Mouse (Mus musculus) thymus, adult 2 months (tissue): Measurements from ENCODE around the gene Pycr1. TPM values are rescaled to one million over a fixed set of nuclear protein-coding genes. Genes with fewer than 3 reads are reported as not detected.
"Not testable (repeated sequence)": the region's sequence is repeated elsewhere in the genome, so short reads cannot be mapped to it uniquely, and the experiment has no call there.

ENCODE experiments used
- DNase-seq: peaks from one replicate; pipeline ENCODE4 v3.0.0; 2021
- H3K27ac ChIP-seq: fragments of 200-500 bp; 2 replicates; pipeline ENCODE4 v1.5.1; 2012; ENCODE audit warnings: low read length, control low read depth; ENCODE audit not compliant: control insufficient read depth, insufficient read depth
- H3K27me3 ChIP-seq: fragments of 200-500 bp; 2 replicates; pipeline ENCODE4 v1.6.1; 2012; ENCODE audit warnings: mild to moderate bottlenecking, low read length, moderate library complexity, mixed read lengths; ENCODE audit not compliant: control insufficient read depth, insufficient read depth
- H3K36me3 ChIP-seq: fragments of 200-500 bp; 2 replicates; pipeline ENCODE4 v1.6.1; 2012; ENCODE audit warnings: mild to moderate bottlenecking, low read length, moderate library complexity; ENCODE audit not compliant: control insufficient read depth, insufficient read depth
- H3K4me1 ChIP-seq: fragments of 200-500 bp; replicated peaks from 2 replicates; pipeline ENCODE4 v1.6.1; 2012; ENCODE audit warnings: low read length; ENCODE audit not compliant: control insufficient read depth, insufficient read depth
- H3K4me3 ChIP-seq: fragments of 200-500 bp; 2 replicates; pipeline ENCODE4 v1.5.1; 2012; ENCODE audit warnings: mild to moderate bottlenecking, low read length, control low read depth, moderate library complexity; ENCODE audit not compliant: control insufficient read depth, insufficient read depth
- CTCF ChIP-seq: fragments of 200-500 bp; IDR thresholded peaks from 2 replicates; pipeline ENCODE4 v1.5.1; 2012; ENCODE audit warnings: mild to moderate bottlenecking, control low read depth, low read length, moderate library complexity, borderline replicate concordance; ENCODE audit not compliant: control insufficient read depth, poor library complexity, insufficient read depth; ENCODE audit errors: extremely low read depth
- POLR2A ChIP-seq: fragments of 200-500 bp; IDR thresholded peaks from 2 replicates; pipeline ENCODE4 v1.6.1; 2012; ENCODE audit warnings: mild to moderate bottlenecking, low read length, control low read depth, moderate library complexity; ENCODE audit not compliant: control insufficient read depth, poor library complexity, insufficient read depth; ENCODE audit errors: extremely low read depth
- WGBS: fragments of 180-500 bp; shearing (Covaris S2); methylation state at CpG from one replicate; pipeline ENCODE4 v1.1.7; 2018; 5-methylcytosine and 5-hydroxymethylcytosine counted together
- polyA plus RNA-seq: library from polyadenylated mRNA; depleted of rRNA; stranded (reverse); fragments of >200 nt; gene quantifications from 2 replicates; pipeline ENCODE4 v1.2.3, GENCODE M21; 2012

Gene Pycr1
- polyA plus RNA-seq, 1 experiment: 3.4 TPM

DNA sequence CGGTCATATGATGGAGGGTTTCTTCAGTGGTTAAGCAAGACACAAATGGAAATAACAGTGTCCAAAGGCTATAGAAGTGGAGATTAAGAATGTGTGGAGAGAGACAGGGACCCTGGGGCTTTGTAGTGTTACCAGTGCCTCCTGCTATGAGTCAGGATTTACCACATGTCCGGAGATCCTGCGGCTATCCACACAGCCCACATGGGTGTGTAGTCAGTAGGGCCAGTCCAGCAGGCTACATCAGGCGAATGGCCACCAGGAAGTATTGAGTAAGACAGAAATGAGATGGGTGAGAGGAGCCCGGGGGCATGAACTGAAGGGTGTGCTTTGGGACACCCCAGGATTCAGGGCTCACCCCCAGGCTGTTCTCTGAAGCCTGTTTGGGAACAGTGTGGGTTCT, 39.1 kb upstream of the Pycr1 start:
- WGBS: 97% methylated on average over 5 of the region's 5 CpGs
- TF ChIP-seq POLR2A (no peak), CTCF (no peak)
- Histone ChIP-seq H3K4me1 (no peaks in the 10 kb centered on the region), H3K27ac (no peak overlapping the region), H3K36me3 (peaks cover 18% of the 10 kb centered on the region; the same call in 1 of the 2 replicates), H3K27me3 (no peaks in the 10 kb centered on the region), H3K4me3 (no peak overlapping the region)
- no peak for DNase-seq

GRCm38 (mm10) chr11:120679909-120680308, 36.3 kb upstream of the Pycr1 start:
- no peak for TF ChIP-seq CTCF
- no peak for TF ChIP-seq POLR2A
- 87% methylated on average over 3 of the region's 3 CpGs for WGBS
- no peak overlapping the region for H3K4me3 ChIP-seq
- no peaks in the 10 kb centered on the region for H3K27me3 ChIP-seq
- H3K4me1 ChIP-seq: peaks cover 5% of the 10 kb centered on the region; the same call in 1 of the 2 replicates
- no peak overlapping the region for H3K27ac ChIP-seq
- DNase-seq: no peak
- H3K36me3 ChIP-seq: peaks cover 18% of the 10 kb centered on the region; the same call in 1 of the 2 replicates

GRCm38 (mm10) chr11:120676951-120677350, 33.4 kb upstream of the Pycr1 start:
- DNase-seq: no peak
- 96% methylated on average over 4 of the region's 4 CpGs for WGBS
- Histone ChIP-seq H3K27me3 (no peaks in the 10 kb centered on the region), H3K4me1 (peaks cover 17% of the 10 kb centered on the region), H3K27ac (no peak overlapping the region), H3K4me3 (no peak overlapping the region), H3K36me3 (peaks cover 13% of the 10 kb centered on the region; the same call in 1 of the 2 replicates)
- TF ChIP-seq POLR2A: no peak
- TF ChIP-seq CTCF: no peak

DNA sequence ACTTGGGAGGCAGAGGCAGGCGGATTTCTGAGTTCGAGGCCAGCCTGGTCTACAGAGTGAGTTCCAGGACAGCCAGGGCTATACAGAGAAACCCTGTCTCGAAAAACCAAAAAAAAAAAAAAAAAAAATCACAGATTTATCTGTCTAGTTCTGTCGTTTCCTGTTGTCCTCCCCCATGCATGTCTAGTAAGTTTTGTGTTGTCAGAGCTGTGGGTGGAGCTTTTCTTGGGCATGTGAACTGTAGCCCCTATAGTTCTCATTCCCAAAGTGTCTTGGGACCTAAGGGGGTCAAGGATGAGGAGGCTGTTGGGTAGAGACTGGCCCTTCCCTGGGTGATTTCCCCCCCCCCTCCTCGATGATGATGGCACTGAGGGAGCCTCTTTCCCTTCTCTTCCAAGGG, 32.3 kb upstream of the Pycr1 start:
- 74% methylated on average over 5 of the region's 5 CpGs for WGBS
- H3K4me3 ChIP-seq, H3K27ac ChIP-seq, H3K27me3 ChIP-seq, DNase-seq: not testable (repeated sequence)
- Histone ChIP-seq H3K36me3 (peaks cover 13% of the 10 kb centered on the region; the same call in 1 of the 2 replicates), H3K4me1 (peaks cover 17% of the 10 kb centered on the region)

DNA sequence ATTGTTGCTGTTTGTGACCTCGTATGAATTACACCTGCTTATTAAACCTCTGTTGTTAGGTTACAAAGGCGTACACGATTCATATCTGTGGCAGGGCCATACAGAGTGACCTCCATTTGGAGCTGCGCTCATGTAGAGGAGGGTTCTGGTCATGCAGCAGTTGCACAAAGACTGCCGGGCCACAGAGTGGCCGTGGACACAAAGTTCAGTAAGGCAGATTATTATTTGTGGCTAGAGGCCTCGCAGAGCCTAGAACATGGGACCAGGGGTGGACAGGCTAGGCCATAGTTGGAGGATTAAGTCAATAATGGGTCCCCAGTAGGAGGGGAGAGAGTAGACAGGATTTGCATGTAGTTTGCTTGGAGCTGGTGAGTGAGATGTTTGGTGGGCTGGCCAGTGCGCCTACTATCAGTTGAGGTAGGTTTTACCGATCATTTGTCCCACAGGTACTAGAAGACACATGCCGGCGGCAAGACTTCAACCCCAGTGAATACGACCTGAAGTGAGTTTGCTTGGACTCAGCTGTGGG, 30.1 kb upstream of the Pycr1 start:
- Histone ChIP-seq H3K4me1 (peaks cover 17% of the 10 kb centered on the region), H3K4me3 (peak overlapping the region; percentile 80), H3K36me3 (peaks cover 4% of the 10 kb centered on the region; the same call in 1 of the 2 replicates), H3K27ac (peak overlapping the region; percentile 4; the same call in 1 of the 2 replicates), H3K27me3 (no peaks in the 10 kb centered on the region)
- WGBS: 38% methylated on average over 12 of the region's 12 CpGs
- peak; percentile 6 for DNase-seq
- TF ChIP-seq CTCF: no peak
- TF ChIP-seq POLR2A: no peak

GRCm38 (mm10) chr11:120672687-120673593, 29.4 kb upstream of the Pycr1 start, which contains the start of gene Aspscr1:
Aspscr1 (plus strand) TSS chr11:120672973.
- WGBS: 2% methylated on average over 83 of the region's 83 CpGs
- peak; percentile 98 for DNase-seq
- Histone ChIP-seq H3K4me1 (peaks cover 17% of the 10 kb centered on the region), H3K27ac (peak within 1 kb of the TSS; percentile 4; the same call in 1 of the 2 replicates), H3K4me3 (peak within 1 kb of the TSS; percentile 80), H3K36me3 (no peaks in the 10 kb centered on the region), H3K27me3 (no peaks in the 10 kb centered on the region)
- TF ChIP-seq CTCF (0 out of 2 replicates have a peak, but pooled peaks have one; percentile 15), POLR2A (peak; percentile 43; the same call in 1 of the 2 replicates)

- Histone ChIP-seq H3K36me3 (no peaks in the 10 kb centered on the region), H3K4me1 (no peaks in the 10 kb centered on the region), H3K4me3 (no peak overlapping the region), H3K27me3 (peaks cover 4% of the 10 kb centered on the region), H3K27ac (no peak overlapping the region)
- WGBS: 78% methylated on average over 3 of the region's 3 CpGs
- DNase-seq: no peak
- no peak for TF ChIP-seq CTCF
- TF ChIP-seq POLR2A: no peak
Observed at GRCm38 (mm10) chr11:120666617-120667016, 23.0 kb upstream of the Pycr1 start.
